Mouse (Mus musculus) liver, adult 2 months (tissue): ENCODE measurements around the gene Gm853.

ENCODE experiments used
- CTCF ChIP-seq: fragments of 200-500 bp; IDR thresholded peaks from 2 replicates; pipeline ENCODE4 v1.5.1; 2011; ENCODE audit warnings: low read depth, low read length, control low read depth
- POLR2A ChIP-seq: fragments of 200-500 bp; IDR thresholded peaks from 2 replicates; pipeline ENCODE4 v1.6.1; 2011; ENCODE audit warnings: low read length, control low read depth; ENCODE audit not compliant: insufficient read depth; ENCODE audit errors: extremely low read depth

DNA sequence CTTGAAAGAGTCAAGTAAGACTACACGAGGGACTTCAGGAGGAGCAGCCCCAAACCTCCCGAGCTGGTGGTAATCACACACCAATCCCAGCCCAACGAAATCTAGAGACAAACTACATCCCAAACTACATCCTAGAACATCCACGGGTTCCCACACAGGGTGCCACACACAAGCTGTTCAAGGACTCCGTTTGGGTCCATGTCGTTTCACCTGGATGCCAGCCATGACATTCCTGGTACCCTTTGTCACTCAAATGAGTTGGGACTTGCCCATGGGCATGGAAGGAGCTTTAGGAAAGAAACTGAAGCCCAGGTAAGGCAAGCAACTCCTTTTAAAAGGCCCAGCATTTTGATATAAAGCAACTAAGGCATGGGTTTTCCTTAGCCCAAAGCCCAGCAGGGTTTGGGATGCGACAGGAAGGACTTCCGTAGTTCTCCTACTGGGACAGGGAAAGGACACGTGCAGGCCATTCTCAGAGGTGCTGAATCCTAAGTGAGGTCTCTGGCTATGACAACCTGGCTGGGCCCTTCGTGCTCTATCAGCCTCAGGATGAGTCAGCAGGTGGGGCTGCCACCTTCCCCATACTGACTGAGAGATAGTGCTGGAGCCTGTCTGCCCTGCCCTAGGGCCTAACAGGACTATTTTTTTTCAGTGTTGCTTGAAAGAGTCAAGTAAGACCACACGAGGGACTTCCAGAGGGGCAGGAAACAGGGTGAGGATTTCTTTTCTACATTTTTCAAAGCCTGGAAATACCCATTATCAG lies 49.0 kb downstream of the Gm853 start:
- TF ChIP-seq CTCF (no peak), POLR2A (no peak)
